In genomic region chr2:38471745-38472144, GRCm38 (mm10) we compare ENCODE assay signal across 12 mouse cellular contexts. TPM values are rescaled to one million over a fixed set of nuclear protein-coding genes. Genes with fewer than 3 reads are reported as not detected.
DNase-seq lines count a peak whose midpoint lies in the region; ATAC-seq and TF ChIP-seq lines count a peak whose summit lies in the region.
"Had no signal": no experiment of that assay in that cellular context is flagged by ENCODE, and none has a peak within 500 bp of the region (broad histone marks: within the 10 kb centered on the region; RNA-seq: fewer than 3 reads in every experiment).

No protein-coding gene starts in this region.

- H3K27ac ChIP-seq in intestine, embryonic 15.5 days, result no peak overlapping the region
- H3K27ac ChIP-seq in thymus, adult 2 months (ENCODE audit: control insufficient read depth, insufficient read depth, low read length), result no peak overlapping the region
- H3K27ac ChIP-seq: limb, embryonic 10.5 days; neural tube, embryonic 15.5 days had no signal

- peak; percentile 40 to 85 for DNase-seq in adrenal gland, adult (ENCODE audit: inconsistent age in 2 of 2, low spot score in 1 of 2)
- no peak for DNase-seq in adrenal gland, postnatal 4 days (ENCODE audit: low spot score in 2 of 2)
- DNase-seq in adrenal gland, adult 8-10 months, result peak; percentile 60
- peak; percentile 9 for DNase-seq in thymus, adult 2 months
- DNase-seq in left cerebral cortex, postnatal 10 days (ENCODE audit: extremely low spot score in 1 of 2, low spot score in 2 of 2), result no peak
- DNase-seq in cerebellum, postnatal 14 days, result no peak
- no peak for DNase-seq in kidney, postnatal 10 days
- DNase-seq: cerebellum, adult 2 months; kidney, postnatal 25 days had no signal

- H3K27me3 ChIP-seq in intestine, embryonic 15.5 days (replicated peaks), result no peaks in the 10 kb centered on the region
- H3K27me3 ChIP-seq in thymus, adult 2 months (ENCODE audit: control insufficient read depth, insufficient read depth, low read length), result no peaks in the 10 kb centered on the region
- H3K27me3 ChIP-seq: neural tube, embryonic 15.5 days had no signal

- WGBS in intestine, embryonic 15.5 days, result 71% methylated on average over 5 of the region's 5 CpGs
- 3% methylated on average over 5 of the region's 5 CpGs for WGBS in thymus, adult 2 months

- no peak overlapping the region for H3K4me2 ChIP-seq in intestine, embryonic 15.5 days (replicated peaks)
- H3K4me2 ChIP-seq: neural tube, embryonic 15.5 days had no signal

- no peaks in the 10 kb centered on the region for H3K9me3 ChIP-seq in intestine, embryonic 15.5 days
- H3K9me3 ChIP-seq: limb, embryonic 10.5 days; neural tube, embryonic 15.5 days had no signal

- 0 out of 2 replicates have a peak, but pooled peaks have one; percentile 12 for ATAC-seq in intestine, embryonic 15.5 days

- TF ChIP-seq POLR2A in thymus, adult 2 months (IDR thresholded peaks at IDR 0.05; ENCODE audit: control insufficient read depth, extremely low read depth, insufficient read depth, low read length, poor library complexity), result no peak

- H3K4me3 ChIP-seq in intestine, embryonic 15.5 days (replicated peaks), result no peak overlapping the region
- no peak overlapping the region for H3K4me3 ChIP-seq in thymus, adult 2 months (ENCODE audit: control insufficient read depth, insufficient read depth, low read length)
- H3K4me3 ChIP-seq: limb, embryonic 10.5 days; neural tube, embryonic 15.5 days had no signal

- no peak for TF ChIP-seq CTCF in thymus, adult 2 months (IDR thresholded peaks at IDR 0.05; ENCODE audit: borderline replicate concordance, control insufficient read depth, extremely low read depth, insufficient read depth, low read length, poor library complexity)

- intact Hi-C loops in left cerebral cortex, postnatal 10 days (cut with DNase I), result no loop called here

- H3K9ac ChIP-seq in intestine, embryonic 15.5 days, result no peak overlapping the region
- H3K9ac ChIP-seq: neural tube, embryonic 15.5 days had no signal

- no peaks in the 10 kb centered on the region for H3K4me1 ChIP-seq in intestine, embryonic 15.5 days (replicated peaks)
- 0 out of 2 replicates have a peak, but pooled peaks cover 3% of the 10 kb centered on the region for H3K4me1 ChIP-seq in thymus, adult 2 months (replicated peaks; ENCODE audit: control insufficient read depth, insufficient read depth, low read length)
- H3K4me1 ChIP-seq: limb, embryonic 10.5 days had no signal

- H3K36me3 ChIP-seq in intestine, embryonic 15.5 days, result no peaks in the 10 kb centered on the region
- H3K36me3 ChIP-seq in thymus, adult 2 months (ENCODE audit: control insufficient read depth, insufficient read depth, low read length), result no peaks in the 10 kb centered on the region
- H3K36me3 ChIP-seq: limb, embryonic 10.5 days; neural tube, embryonic 15.5 days had no signal

RNA-seq across cellular contexts. Expression of gene Nek6, which starts 39.7 kb away (rescaled TPM):
- 10 to 100 TPM; 26.2 to 29.8 TPM for total RNA-seq in adrenal gland, postnatal 4 days (2021)
- 10 to 100 TPM in 3 of 4 experiments, 1 to 10 TPM in 1; 9.3 to 27.3 (median 18.6) TPM for total RNA-seq in adrenal gland, adult 8-10 months (2022)
- 102 and 104 TPM in 2 replicates for polyA plus RNA-seq in intestine, embryonic 15.5 days (2015; fragmentation: Nextera tagmentation; extraction: Ambion mirVana)
- 12.4 and 17.2 TPM in 2 replicates for polyA plus RNA-seq in thymus, adult 2 months (2012; rRNA removed)
- 10 to 100 TPM; 34.2 to 37.0 TPM for total RNA-seq in left cerebral cortex, postnatal 10 days (2021)

Comparison
In these comparisons a context has a peak if more than half of its experiments do, and no peak if none do; other contexts are left out.
1. DNase-seq: peak in adrenal gland, adult (2 of 2), adrenal gland, adult 8-10 months (single experiment) and thymus, adult 2 months (single experiment); none in adrenal gland, postnatal 4 days (0 of 2), left cerebral cortex, postnatal 10 days (0 of 2), cerebellum, postnatal 14 days (0 of 2) and kidney, postnatal 10 days (single experiment).